Mouse (Mus musculus) heart, embryonic 10.5 days (tissue): ENCODE results near the gene Zfp37. TPM values are rescaled to one million over a fixed set of nuclear protein-coding genes. Genes with fewer than 3 reads are reported as not detected.
"Not testable (repeated sequence)": the region's sequence is repeated elsewhere in the genome, so short reads cannot be mapped to it uniquely, and the experiment has no call there.

Experiments
- DNase-seq: peaks from one replicate; pipeline ENCODE4 v3.0.0-alpha.2; 2017; ENCODE audit warnings: low spot score
- H3K27ac ChIP-seq: fragments of 300-500 bp; sonication (generic); 2 replicates; pipeline ENCODE4 v1.5.1; 2016; ENCODE audit warnings: mild to moderate bottlenecking
- H3K27me3 ChIP-seq: fragments of 300-500 bp; sonication (generic); 2 replicates; pipeline ENCODE4 v1.6.1; 2016; ENCODE audit warnings: mild to moderate bottlenecking; ENCODE audit not compliant: poor library complexity, insufficient read depth, severe bottlenecking
- H3K36me3 ChIP-seq: fragments of 300-500 bp; sonication (generic); 2 replicates; pipeline ENCODE4 v1.6.1; 2016; ENCODE audit warnings: mild to moderate bottlenecking, moderate library complexity
- H3K4me1 ChIP-seq: fragments of 300-500 bp; sonication (generic); 2 replicates; pipeline ENCODE4 v1.6.1; 2016; ENCODE audit warnings: mild to moderate bottlenecking
- H3K4me3 ChIP-seq: fragments of 300-500 bp; sonication (generic); 2 replicates; pipeline ENCODE4 v1.5.1; 2016; ENCODE audit warnings: mild to moderate bottlenecking, moderate library complexity
- H3K9me3 ChIP-seq: fragments of 300-500 bp; sonication (generic); 2 replicates; pipeline ENCODE4 v1.6.1; 2016; ENCODE audit warnings: mild to moderate bottlenecking, moderate library complexity
- WGBS: fragments of 180-500 bp; shearing (Covaris S2); methylation state at CpG from one replicate; pipeline ENCODE4 v1.1.7; 2016; 5-methylcytosine and 5-hydroxymethylcytosine counted together
- polyA plus RNA-seq: library from polyadenylated mRNA; unstranded; fragments of >200 nt; fragmentation: Nextera tagmentation; extraction: Ambion mirVana; gene quantifications from 2 replicates; pipeline ENCODE4 v1.2.1, GENCODE M21; 2016

Gene Zfp37
- 9.1 and 9.8 TPM in 2 replicates for polyA plus RNA-seq

DNA sequence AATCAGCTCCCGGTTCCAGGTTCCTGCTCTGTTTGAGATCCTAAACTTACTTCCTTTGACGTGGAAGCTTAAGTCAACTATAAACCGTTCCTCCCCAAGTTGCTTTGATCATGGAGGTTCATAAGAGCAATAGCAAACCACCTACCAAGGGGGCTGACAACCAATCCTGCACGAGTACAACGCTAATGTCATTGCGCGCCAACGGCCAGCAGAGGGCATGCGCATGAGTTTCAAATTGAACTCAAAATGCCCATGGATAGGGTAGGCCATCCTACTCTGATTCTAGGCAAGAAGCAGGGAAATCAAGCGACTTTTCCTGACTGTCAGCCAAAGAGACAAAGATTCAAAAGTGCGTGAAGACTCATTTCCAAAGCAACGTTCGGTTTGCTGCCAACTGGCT, at the start of gene Zfp37:
Gene Zfp37 (minus strand): TSS at position 279 of the 400 bp plus-strand sequence.
- 67% methylated on average over 13 of the region's 13 CpGs for WGBS
- no peaks in the 10 kb centered on the region for H3K4me1 ChIP-seq
- no peaks in the 10 kb centered on the region for H3K9me3 ChIP-seq
- H3K27ac ChIP-seq = no peak within 1 kb of the TSS
- H3K27me3 ChIP-seq = no peaks in the 10 kb centered on the region
- DNase-seq = peak; percentile 66
- H3K4me3 ChIP-seq = no peak within 1 kb of the TSS
- H3K36me3 ChIP-seq = no peaks in the 10 kb centered on the region

DNA sequence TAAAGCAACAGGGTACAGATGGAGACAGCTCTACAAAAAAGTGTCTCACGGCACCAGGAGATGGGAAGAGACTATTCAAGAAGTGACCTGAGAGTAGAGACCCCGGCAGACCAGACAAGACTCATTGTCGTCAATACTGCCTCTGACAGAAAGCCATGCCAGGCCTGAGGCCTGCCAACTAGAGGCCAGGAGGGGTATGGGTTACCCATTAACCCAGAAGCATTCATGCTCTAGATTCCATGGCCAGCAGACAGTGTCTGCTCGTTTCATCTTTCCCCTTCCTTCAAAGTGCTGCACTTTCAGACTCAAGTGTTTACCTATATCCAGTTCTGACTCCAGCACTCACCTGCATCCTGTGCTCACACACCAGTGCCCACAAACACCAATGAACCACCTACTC, 47.2 kb upstream of the Zfp37 start:
- 71% methylated on average over 4 of the region's 4 CpGs for WGBS
- DNase-seq = no peak

DNA sequence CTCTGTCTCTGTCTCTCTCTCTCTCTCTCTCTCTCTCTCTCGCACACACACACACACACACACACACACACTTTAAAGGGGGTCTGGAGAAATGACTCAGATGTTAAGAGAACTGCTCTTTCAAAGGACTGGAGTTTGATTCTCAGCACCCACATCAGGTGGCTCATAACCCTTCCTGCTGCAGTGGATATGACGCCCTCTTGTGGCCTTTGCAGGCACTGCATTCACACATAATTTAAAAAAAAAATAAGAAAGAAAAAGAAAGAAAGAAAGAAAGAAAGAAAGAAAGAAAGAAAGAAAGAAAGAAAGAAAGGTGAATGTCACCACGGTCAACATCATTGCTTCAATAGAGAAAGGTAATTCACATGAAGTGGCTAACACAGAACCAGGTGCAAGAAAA, 46.4 kb upstream of the Zfp37 start:
- no peak for DNase-seq
- WGBS = 69% methylated on average over 3 of the region's 3 CpGs
- H3K9me3 ChIP-seq = no peaks in the 10 kb centered on the region
- H3K4me1 ChIP-seq = peaks cover 12% of the 10 kb centered on the region; the same call in 1 of the 2 replicates
- H3K4me3 ChIP-seq = no peak overlapping the region
- H3K36me3 ChIP-seq = no peaks in the 10 kb centered on the region
- H3K27me3 ChIP-seq = no peaks in the 10 kb centered on the region
- H3K27ac ChIP-seq = no peak overlapping the region

More for the DNA sequence above, 47.2 kb upstream of the Zfp37 start:
- Histone ChIP-seq H3K4me3 (no peak overlapping the region), H3K36me3 (no peaks in the 10 kb centered on the region), H3K9me3 (no peaks in the 10 kb centered on the region), H3K27ac (no peak overlapping the region), H3K27me3 (no peaks in the 10 kb centered on the region), H3K4me1 (peaks cover 17% of the 10 kb centered on the region; the same call in 1 of the 2 replicates)

DNA sequence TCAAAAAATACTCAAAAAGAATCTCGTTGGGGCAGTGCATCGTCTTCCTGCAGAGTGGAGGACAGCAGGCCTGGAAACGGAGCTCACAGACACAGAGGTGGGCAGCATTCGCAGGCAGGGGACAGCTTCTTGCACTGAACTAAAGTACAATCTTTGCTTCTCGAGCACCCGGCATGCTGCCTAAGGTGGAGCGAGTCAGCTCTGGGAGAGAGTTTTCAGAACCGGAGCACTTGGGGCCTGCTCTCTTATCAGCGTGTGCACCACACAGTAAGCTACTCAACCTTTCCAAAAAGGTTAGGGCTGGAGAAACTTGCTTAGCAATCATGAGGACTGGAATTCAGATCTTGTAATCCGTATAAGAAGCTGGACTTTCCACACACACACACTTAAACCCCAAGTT, 45.8 kb upstream of the Zfp37 start:
- Histone ChIP-seq H3K9me3 (no peaks in the 10 kb centered on the region), H3K27ac (0 out of 2 replicates have a peak overlapping the region, but pooled peaks have one; percentile 29), H3K27me3 (no peaks in the 10 kb centered on the region), H3K36me3 (no peaks in the 10 kb centered on the region), H3K4me3 (no peak overlapping the region), H3K4me1 (peaks cover 10% of the 10 kb centered on the region; the same call in 1 of the 2 replicates)
- no peak for DNase-seq
- 63% methylated on average over 10 of the region's 10 CpGs for WGBS

DNA sequence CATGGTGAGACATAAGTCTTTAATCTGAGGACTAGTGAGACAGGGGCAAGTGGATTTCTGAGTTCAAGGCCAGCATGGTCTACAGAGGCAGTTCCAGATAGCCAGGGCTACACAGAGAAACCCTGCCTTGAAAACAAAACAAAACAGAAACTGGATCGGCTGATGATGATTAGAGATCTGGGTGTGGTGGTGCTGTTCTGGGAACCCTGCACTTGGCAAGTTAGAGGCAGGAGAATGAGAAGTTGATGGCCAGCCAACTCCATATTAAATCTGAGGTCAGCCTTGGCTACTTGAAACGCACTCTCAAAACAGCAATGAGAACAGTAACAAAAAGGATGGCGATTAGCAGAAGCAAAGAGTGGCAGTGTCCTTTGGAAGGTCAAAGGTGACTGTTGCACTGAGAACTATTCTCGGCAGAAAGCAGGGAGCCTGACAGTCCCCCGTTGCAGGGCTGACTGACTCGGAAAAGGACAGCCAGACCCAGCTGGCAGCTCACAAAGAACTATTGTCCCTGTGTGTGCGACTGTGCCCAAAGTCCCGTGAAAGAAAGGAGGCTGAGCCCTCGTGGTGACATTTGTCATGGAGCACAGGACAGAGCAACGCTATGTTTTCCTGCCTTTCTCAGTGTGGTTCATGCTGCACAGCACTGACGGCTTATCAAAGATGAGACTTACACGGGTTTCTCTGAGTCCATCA, 44.1 kb upstream of the Zfp37 start:
- Histone ChIP-seq H3K27ac (no peak overlapping the region), H3K36me3 (no peaks in the 10 kb centered on the region), H3K4me1 (peaks cover 10% of the 10 kb centered on the region; the same call in 1 of the 2 replicates), H3K27me3 (no peaks in the 10 kb centered on the region), H3K4me3 (no peak overlapping the region), H3K9me3 (no peaks in the 10 kb centered on the region)
- DNase-seq = no peak
- 37% methylated on average over 12 of the region's 12 CpGs for WGBS

DNA sequence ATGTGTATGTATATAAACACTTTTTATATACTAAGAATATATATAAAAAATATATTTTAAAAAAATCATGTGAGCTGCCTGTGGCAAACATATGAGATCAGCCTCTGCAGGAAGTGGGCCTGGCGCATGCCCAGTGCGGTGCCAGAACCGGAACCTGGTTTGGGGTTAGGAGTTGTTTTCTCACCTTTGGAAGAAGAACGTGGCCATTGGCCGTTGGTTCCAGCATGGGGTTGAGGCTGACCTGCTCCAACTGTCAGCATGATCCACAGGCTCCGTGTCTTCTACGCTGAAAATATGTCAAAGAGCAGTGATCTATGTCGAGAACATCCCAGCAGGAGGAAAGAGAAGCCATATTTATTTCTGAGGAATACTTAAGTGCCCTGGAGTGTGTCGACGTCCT, 43.1 kb upstream of the Zfp37 start:
- Histone ChIP-seq H3K9me3 (no peaks in the 10 kb centered on the region), H3K36me3 (no peaks in the 10 kb centered on the region), H3K4me3 (no peak overlapping the region), H3K4me1 (peaks cover 10% of the 10 kb centered on the region; the same call in 1 of the 2 replicates), H3K27me3 (no peaks in the 10 kb centered on the region), H3K27ac (no peak overlapping the region)
- no peak for DNase-seq
- WGBS = 91% methylated on average over 10 of the region's 10 CpGs

DNA sequence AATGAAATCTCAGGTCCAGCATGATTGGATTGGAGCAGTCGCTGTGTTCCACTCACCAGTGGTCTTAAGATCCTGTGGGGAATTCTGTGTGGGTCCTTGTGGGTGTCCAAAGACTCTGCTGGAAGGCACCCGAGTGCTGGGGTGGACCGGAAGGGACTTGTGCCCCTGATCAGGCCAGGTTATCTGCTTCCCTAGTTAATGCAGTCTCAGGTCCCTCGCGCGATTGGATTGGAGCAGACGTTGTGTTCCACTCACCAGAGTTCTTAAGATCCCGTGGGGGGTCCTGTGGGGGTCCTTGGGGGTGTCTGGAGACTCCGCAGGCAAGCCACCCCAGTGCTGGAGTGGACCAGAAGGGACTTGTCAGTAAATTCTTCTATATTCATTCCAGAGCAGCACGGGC, 41.8 kb upstream of the Zfp37 start:
- DNase-seq = no peak
- 82% methylated on average over 10 of the region's 10 CpGs for WGBS
- no peak overlapping the region for H3K27ac ChIP-seq
- no peaks in the 10 kb centered on the region for H3K9me3 ChIP-seq
- no peaks in the 10 kb centered on the region for H3K27me3 ChIP-seq
- H3K4me1 ChIP-seq = peaks cover 10% of the 10 kb centered on the region; the same call in 1 of the 2 replicates
- no peaks in the 10 kb centered on the region for H3K36me3 ChIP-seq
- H3K4me3 ChIP-seq = no peak overlapping the region

DNA sequence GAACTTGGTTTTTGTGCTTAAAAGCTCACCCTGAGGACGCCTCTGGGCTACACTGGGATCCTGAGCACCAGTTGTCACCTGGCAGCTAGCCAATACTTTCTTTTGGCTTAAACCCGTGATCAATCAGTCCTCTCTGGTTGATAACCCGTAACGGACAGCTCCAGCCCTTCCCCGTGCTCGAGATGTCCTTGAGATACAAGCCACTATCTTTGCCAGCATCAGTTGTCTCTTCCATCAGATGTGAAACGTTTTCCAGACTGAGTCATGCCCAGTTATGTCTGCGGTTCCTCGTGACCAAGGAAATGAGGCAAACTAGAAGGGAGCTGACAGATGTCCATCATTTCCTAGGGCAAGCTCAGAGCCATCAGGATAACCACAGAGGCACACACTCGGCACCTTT, 36.3 kb upstream of the Zfp37 start:
- Histone ChIP-seq H3K4me3 (no peak overlapping the region), H3K4me1 (peaks cover 5% of the 10 kb centered on the region), H3K27me3 (no peaks in the 10 kb centered on the region), H3K9me3 (no peaks in the 10 kb centered on the region), H3K27ac (no peak overlapping the region), H3K36me3 (no peaks in the 10 kb centered on the region)
- 70% methylated on average over 10 of the region's 10 CpGs for WGBS
- peak; percentile 66 for DNase-seq

DNA sequence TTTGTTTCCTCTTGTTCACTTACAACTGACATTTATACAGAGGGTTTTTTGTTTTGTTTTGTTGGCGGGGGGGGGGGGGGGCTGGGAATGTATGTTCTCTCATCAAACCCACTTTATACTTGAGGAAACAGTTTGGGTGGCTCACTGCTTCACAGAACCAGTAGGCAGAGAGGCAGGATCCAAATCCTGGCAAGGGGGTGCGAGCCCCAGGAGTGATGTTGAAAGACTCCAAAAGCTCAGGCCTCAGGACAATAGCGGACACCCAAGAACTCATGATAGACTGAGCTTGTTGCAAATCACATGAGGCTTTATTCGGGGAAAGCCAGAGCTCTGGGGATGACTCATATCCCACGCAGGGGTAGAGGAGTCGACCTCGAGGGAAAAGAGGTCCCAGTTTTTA, 35.2 kb upstream of the Zfp37 start:
- H3K4me3 ChIP-seq, H3K9me3 ChIP-seq, H3K36me3 ChIP-seq, H3K27ac ChIP-seq, H3K27me3 ChIP-seq, H3K4me1 ChIP-seq: not testable (repeated sequence)
- WGBS = 69% methylated on average over 7 of the region's 7 CpGs
- DNase-seq = peak; percentile 71

DNA sequence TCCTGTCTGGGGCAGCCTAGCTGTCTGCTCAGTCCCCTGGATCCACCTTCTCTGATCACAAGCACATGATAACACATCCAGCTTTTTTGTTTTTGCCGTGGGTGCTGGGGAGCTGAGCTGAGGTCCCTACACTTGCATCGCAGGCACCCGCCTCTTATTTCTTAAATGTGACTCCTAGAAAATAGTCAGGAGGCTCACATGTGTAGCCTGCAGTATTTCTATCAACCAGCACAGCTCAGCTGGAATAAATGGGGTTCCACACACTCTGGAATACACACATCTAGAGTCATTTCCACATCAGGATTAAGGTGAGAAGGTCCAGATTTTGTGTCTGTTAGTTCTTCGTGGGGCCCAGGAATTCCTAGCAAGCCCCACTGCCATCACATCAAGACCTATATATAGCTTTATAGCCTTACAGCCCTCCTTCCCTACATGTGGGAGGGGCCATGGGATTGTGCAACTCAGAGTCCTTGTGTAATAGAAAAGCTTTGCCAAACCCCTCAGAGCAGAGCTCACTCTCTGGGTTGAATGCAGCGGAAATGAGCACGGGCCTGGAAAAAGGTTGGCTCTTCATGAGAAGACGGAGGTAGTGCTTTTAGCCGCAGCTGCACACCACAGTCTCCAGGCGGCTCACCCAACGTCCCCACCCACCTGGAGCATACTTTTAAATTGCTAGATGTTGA, 34.4 kb upstream of the Zfp37 start:
- Histone ChIP-seq H3K9me3 (no peaks in the 10 kb centered on the region), H3K4me1 (peaks cover 5% of the 10 kb centered on the region), H3K27ac (no peak overlapping the region), H3K27me3 (no peaks in the 10 kb centered on the region), H3K4me3 (no peak overlapping the region), H3K36me3 (no peaks in the 10 kb centered on the region)
- WGBS = 77% methylated on average over 10 of the region's 10 CpGs
- DNase-seq = peak; percentile 71

DNA sequence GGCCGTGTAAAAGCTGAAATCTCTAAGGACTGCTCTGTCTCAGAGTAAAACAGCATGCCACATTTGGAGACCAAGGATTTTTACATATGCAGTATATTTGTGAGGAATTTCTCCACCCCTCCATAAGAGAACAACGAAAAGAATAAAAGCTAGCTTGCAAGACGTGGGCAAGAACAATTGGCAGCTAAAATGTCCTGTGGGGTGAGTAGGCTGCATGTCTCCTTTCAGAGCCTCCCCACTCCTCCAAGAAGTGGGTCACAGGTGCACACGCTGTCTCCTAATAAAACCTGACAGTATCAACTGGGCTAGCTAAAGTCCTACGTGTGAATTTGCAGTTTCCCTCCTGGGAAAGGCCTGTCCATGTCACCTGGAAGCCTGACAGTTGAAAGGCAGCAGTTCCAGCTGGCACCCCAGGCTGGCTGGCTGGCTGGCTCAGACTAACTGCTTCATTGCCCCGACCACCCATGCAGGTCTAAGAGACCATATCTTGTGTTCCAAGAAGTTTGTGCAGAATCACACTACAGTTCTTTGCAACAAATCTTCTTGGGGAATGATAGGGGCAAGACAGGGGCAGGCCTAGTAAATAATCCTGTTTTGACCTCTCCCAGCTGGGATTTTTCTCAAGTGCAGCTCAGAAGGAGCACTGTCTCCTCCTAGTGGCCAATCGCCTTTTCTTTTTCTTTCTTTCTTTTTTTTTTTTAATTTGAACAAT, 32.4 kb upstream of the Zfp37 start:
- Histone ChIP-seq H3K36me3 (no peaks in the 10 kb centered on the region), H3K9me3 (no peaks in the 10 kb centered on the region), H3K27ac (no peak overlapping the region), H3K4me3 (no peak overlapping the region), H3K4me1 (peaks cover 5% of the 10 kb centered on the region), H3K27me3 (no peaks in the 10 kb centered on the region)
- peak; percentile 28 for DNase-seq
- 39% methylated on average over 7 of the region's 7 CpGs for WGBS

DNA sequence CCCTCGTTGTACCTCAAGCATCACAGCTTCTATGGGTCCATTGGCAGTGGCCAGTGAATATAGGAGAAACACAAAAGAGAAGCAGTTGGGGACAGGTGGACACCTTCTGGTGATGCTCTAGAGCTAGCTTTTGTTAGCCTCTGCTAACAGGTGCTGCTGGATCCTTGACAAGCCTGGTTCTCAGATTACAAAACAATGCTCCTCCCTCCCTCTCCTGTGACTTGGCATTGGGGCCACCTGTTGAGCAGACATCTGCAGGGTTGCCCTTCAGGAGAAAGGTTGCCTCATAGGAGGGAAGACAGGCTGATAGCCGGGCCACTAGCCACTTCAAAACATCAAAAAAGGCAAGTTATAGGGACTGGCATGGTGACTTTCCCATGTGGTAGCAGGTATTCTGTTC, 31.4 kb upstream of the Zfp37 start, which contains the start of gene Slc31a2:
Gene Slc31a2 (plus strand): TSS at position 287 of the 400 bp plus-strand sequence.
- Histone ChIP-seq H3K9me3 (no peaks in the 10 kb centered on the region), H3K27me3 (no peaks in the 10 kb centered on the region), H3K36me3 (no peaks in the 10 kb centered on the region), H3K27ac (no peak within 1 kb of the TSS), H3K4me1 (peaks cover 5% of the 10 kb centered on the region), H3K4me3 (no peak within 1 kb of the TSS)
- 45% methylated on average over 2 of the region's 2 CpGs for WGBS
- peak; percentile 30 for DNase-seq

DNA sequence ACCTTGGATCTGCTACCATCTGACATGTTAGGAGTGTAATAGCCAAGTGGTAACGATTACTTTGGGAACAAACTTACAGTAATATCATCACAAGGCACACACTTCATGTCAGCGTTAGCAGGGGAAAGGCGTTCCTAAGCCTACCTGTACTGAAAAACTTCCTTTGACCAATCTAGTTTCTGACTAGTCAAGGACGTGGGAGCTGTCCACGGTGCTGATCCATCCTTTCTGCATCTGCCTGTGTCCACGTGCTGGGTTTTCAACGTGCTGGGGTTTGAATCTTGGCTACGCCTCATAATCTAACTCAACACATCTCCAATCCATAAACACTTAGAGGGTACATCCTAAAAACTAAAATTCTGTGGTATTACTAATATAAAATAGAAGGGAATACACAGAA, 26.1 kb upstream of the Zfp37 start:
- DNase-seq = peak; percentile 78
- no peaks in the 10 kb centered on the region for H3K36me3 ChIP-seq
- WGBS = 25% methylated on average over 8 of the region's 8 CpGs
- no peaks in the 10 kb centered on the region for H3K4me1 ChIP-seq
- H3K27ac ChIP-seq = no peak overlapping the region
- no peaks in the 10 kb centered on the region for H3K27me3 ChIP-seq
- H3K4me3 ChIP-seq = no peak overlapping the region
- H3K9me3 ChIP-seq = no peaks in the 10 kb centered on the region
